Mouse (Mus musculus) brain, adult 2 months (tissue): ENCODE results near the gene Atpaf1.

Source experiments
- DNase-seq: peaks from one replicate; pipeline ENCODE4 v3.0.0; 2011; ENCODE audit warnings: low read depth, low spot score

Atpaf1 gene

DNA sequence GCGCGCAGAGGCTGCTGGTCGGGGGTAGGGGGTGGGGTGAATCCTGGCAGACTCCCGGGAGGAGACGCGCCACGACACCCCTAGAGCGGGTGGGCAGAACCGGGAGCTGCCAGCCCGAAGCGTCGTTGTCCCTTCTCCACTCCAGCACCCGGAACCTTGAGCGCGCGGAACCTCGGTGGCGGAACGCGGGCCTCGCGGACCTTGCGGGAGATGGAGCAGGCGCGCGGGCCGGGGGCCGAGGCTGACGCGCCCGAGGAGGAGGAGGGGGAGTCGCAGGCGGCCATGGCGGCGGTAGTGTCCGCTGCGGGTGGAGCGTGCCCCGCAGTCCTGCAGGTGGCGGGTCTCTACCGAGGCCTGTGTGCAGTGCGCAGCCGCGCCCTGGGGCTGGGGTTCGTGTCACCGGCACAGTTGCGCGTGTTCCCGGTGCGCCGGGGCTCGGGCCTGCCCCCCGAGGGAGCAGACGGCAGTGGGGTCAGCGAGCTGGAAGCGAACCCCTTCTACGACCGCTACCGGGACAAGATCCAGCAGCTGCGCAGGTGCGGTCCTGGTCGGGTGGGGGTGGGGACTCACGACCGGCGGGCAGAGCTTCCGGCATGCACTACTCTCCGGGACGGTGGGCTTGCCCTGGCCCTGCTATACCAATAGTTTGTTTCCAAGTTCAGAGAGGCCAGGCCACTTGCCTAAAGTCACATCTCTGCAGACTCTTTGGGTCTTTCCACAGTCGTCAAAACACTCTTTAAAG is at the start of gene Atpaf1:
Gene Atpaf1, plus strand, starts transcription at position 44 of the 742 bp plus-strand sequence.
- DNase-seq, result peak; percentile 93

DNA sequence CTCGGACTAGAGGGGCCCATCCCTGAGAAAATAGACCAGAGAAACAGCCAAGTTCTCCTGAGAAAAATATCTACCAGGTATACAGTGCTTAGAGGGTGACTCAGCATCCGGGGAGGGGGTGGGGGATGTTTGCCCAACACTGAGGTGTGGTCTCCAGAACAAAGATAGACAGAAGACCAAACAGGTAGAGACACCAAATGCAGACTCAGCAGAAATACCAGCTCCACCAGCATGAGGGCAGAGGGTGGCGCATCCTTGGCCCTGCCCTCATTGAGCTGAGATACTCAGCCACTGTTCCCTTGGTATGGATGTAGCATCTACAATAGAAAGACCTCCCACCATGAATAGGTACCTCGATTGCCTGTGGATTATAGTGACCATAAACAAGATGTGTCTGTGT is 49.7 kb upstream of the Atpaf1 start:
- DNase-seq, result no peak

DNA sequence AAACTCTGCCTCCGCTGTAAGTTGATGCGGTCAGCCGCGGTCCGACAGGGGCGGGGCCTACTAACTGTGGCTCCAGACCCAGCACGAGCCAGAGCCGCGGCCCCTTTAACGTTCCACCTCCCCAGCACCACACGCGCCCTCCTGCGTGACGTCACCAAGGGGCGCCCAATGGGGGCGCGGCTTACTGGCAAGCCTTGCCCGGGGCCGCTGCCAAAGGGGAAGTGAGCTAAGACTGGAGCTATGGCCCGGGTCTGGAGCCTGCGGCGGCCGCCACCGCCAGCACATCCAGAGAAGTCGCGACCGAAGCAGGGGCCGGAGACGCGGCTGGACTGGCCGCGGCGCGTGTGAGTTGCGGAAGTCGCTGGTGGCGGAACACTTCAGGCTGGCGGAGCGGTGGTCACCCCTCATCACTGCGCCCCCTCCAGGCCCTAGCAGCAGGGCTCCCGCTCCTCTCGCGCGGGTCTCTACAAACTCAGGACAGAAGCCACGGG is 47.0 kb upstream of the Atpaf1 start, which contains the start of gene Efcab14:
Gene Efcab14, plus strand, starts transcription at position 194 of the 491 bp plus-strand sequence.
- DNase-seq, result peak; percentile 98

DNA sequence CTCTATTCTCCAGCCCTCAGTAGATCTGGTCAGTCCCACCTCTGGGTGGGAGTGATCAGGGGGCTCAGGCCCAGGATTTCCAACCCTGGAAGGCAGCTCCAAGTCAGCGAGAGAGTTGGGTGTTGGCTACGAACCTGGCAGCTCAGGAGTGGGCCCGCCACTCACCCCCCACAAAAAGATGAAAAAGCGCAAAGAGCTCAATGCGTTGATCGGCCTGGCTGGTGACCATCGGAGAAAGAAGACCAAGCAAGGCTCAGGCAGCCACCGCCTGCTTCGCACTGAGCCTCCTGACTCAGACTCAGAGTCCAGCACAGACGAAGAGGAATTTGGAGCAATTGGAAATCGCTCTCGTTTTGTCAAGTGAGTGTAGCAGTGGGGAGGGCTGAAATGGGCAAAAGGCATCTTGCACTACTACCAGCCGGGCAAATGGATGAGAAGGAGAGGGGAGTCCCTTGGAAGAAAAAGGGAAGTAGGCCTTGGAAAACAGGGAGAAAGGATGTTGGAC is 46.1 kb upstream of the Atpaf1 start:
- DNase-seq, result no peak

DNA sequence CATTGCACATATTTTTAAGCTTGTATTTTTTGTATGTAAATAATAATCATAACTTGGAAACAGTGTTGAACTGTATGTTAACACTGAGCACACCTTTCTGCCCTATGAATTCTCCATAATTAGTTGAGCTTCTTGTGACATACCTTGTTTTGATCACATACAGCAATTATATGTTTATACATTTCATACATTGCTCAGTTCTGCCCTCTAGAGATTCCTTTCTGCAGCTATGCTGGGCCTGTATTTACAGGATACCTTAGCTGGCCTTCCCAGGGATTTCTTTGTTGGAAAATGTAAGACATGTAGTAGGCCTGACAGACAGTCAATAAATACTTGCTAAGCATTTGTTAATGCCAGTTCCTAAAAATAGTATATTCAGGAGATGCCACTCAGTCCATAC is 42.0 kb upstream of the Atpaf1 start:
- no peak for DNase-seq

DNA sequence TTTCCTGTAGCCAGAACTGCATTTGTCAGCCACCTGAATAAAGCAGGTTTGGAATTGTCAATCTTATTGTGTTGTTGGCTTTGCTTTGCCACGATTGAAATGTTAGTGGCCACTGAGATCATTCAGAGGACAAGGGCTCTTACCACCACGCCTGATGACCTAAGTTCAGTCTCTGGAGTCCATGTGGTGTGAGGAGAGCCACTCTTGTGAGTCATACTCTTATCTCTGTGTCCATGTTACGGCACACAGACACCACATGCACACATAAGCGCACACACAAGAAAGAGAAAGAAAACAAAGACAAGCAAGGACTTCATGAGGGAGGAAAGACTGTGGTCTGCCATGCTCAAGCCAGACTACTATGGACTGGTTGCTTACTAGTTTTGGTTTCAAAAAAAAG is 41.5 kb upstream of the Atpaf1 start:
- DNase-seq, result no peak

DNA sequence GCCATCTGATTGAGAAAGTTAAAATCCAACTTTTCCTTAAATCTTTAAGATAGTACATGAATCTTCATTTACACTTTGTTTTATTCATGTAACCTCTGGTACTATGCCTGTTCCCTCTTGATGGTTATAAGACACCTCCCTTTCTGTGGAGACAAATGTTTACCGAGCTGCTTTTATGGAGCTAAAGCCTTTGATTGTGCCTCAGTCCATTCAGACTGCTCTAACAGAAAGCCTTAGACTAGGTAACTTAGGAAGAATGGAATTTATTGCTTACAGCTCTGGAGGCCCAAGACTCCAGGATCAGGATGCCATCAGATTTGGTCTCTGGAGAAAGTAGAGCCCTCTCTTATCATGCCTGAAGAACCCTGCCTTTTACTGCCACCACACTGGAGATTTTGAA is 36.4 kb upstream of the Atpaf1 start:
- DNase-seq, result no peak

DNA sequence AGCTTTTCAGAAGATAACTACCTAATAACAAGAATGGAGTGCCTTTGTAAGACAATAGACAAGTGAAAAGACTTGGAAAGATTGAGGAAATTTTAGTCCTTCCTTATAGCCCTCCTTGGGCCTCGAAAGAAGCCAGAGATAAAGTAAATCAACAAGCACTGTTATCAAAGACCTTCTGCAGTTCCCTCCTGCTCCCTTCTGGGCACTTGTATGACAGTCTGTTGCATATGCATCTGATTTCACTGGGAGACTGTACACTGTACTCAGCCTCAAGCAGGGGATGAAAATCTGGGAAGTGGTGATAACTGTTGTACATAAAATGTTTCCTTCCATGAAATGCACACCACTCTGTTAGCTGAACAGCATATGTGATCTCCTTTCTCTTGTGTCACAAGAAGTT is 35.3 kb upstream of the Atpaf1 start:
- no peak for DNase-seq

DNA sequence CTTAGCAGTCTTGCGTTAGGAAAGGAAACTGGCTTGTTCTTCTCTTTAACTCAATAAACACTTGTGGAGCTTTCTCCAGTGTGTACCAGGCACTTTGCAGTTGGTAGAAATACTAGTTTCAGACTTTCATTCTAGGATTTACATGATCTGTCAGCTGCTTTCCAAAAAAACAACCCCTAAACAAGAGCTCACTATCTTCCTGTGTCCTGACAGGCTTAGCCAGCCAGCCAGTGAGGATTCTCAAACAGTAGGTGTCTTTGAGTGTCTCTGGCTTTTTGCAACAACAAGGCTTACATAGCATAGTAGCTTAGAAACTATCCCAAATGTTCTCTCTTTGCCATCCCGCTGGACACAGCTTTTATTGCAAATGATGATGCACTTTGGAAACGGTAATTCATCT is 30.5 kb upstream of the Atpaf1 start:
- DNase-seq, result peak; percentile 77

DNA sequence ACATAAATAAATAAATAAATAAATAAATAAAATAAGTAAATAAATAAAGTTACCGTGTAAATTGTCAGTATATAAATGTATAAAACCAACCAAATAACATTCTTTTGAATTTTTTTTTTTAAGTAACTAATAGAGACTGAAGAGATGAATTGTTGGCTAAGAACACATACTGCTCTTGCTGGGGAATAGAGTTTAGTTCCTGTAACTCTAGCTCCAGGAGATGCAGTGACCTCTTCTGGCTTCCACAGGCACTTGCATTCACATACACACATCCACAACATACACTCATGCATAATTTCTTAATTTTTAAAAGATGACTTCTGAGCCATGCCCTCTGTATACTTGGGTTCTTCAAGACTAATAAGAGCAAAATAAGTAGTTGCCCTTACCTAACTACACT is 29.8 kb upstream of the Atpaf1 start:
- DNase-seq, result peak; percentile 25

DNA sequence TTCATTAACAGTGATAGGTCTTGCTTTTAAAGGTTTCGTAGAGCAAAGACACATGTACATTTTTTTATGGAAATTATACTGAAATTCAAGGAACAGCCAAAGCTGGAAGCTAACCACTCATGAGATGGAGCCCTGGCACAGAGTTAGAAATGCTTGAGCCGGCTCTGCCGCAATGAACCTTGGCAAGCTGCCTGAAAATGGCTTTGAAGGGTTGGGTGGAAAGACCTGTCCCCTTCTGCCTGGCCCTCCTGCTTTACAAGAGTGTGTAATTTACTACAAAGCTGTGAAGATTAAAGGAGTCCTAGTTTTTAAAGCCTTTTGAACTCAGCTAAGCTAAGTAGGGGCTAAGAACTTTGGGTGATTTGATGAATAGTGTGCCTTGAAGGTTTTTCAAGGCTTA is 23.4 kb upstream of the Atpaf1 start:
- peak; percentile 45 for DNase-seq

DNA sequence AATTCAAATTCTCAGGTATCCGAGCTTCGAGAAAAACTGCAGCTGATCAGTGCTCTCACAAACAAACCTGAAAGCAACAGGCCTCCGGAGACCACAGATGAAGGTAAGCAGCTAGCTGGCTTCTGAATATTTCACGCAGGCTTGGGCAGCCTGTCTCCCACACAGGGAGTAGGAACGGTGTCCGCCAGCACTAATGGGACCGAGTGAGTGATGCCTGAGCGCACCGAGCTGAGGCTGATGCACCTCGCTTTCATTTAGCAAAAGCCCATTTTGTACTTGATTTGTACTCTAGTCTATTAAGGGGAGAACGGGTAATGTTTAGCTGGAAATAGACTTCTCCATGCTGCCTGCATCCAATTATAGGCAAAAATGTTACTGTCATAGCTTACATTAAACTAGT is 20.0 kb upstream of the Atpaf1 start:
- no peak for DNase-seq

DNA sequence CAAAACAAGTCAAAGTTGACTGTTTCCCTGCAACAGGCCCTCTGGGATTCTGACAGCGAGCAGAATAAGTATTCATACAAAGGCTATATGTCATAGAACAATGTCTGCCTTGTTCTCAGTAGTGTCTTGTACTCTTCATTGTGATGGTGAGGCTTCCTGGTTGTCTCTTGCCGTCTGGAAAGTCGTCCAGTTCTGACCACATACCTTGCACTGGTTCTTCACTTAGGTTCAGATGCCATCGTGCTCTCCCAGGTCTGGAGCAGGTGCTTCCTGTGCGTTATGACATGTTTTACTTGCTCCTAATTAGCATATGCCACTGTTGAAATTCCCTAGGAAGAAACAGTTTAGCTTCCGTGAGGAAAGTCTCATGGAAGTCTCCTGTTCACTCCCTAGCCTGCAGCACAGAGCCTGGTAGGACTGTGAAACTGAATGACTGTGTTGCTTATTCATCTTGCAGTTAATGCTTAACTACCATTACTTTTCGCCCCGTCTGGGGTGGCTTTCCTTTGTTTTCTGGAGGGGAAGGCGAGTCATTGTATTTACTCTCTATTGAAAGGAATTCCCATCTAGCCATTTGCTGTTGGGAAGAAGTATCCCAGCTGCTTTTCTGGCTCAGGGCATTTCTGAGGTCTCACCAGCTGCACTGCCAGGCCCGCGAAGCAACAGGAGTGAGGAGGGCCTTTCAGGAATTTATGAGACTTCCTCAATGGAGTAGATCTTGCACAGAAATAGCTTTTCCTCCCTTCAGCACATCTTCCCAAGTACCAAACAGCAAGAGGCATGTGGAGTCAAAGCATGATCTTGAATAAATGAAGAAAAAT is 16.8 kb upstream of the Atpaf1 start:
- no peak for DNase-seq

DNA sequence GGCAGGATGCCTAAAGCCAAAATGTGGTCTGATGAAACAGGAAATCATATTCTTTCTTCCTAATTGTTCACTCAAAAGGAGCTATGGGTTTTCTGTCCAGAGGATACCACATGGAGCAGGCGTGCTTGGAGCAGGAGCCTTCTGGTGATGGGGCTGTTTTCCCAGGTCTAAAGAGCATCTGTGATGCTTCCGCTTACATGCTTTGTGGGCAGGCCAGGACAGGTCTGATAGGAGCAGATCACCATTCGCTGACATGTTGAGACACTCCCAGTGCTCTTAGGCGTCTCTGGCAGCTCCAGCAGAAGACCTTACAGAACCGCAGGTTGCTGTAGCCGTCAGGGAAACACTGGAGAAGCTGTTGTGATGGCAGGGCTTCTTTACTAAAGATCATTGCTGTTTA is 9.6 kb upstream of the Atpaf1 start:
- DNase-seq, result no peak

DNA sequence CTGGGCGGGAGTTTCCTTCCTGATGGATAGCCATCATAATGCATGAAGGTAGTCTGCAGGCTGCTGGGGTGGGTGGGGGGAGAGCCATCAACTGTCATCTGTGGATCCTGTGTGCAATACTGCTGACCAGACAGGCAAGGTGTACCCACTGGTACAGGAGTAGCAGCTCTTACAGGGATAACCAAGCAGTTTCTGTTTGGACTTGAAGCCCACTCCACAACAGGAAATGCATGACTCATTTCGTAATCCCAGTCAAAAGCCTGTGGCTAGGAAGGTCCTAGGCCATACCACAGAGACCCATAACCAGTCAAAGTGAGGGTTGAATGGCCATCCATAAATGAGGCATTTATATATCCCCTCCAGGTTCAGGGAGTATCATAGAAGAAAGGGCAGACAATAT is 7.0 kb upstream of the Atpaf1 start:
- no peak for DNase-seq

DNA sequence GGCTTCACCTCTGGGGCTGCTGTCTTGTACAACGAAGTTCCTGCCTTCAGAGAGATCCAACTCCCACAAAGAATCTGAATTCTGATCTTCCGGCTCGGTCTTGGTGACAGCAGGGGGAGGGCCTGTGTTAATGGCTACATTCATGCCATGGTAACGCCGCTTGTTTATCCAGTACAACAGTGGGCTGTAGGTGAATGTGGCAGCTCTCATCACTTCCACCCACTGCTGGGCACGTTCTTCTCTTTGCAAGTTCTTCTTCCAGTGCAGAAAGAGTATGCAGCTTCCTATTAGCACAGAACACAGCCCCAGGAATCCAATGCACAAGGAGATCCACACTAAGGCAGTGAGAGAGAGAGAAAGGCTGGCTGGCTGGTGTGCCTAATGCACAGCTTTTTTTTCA is 4.3 kb upstream of the Atpaf1 start:
- peak; percentile 54 for DNase-seq

DNA sequence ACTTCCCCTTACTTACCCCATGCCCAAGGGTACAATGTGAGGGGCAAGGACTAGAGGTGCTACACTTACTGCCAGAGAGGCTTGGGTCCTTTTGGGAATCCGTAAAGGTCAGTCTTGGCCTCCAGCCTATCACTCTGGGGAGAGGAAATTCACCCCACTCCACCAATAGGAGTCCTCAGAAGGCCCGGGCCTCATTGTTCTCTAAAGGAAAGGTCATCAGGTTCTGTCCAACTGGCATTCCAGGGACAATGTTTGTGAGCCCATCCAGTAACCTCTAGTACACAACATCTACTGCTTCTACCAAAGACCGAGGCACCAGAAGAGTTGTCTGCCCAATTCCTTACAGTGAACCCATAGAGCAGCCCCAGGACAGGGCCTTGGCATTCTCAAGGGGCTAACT is 3.7 kb upstream of the Atpaf1 start, which contains the start of gene Tex38:
Gene Tex38, minus strand, starts transcription at position 101 of the 400 bp plus-strand sequence.
- DNase-seq, result no peak

DNA sequence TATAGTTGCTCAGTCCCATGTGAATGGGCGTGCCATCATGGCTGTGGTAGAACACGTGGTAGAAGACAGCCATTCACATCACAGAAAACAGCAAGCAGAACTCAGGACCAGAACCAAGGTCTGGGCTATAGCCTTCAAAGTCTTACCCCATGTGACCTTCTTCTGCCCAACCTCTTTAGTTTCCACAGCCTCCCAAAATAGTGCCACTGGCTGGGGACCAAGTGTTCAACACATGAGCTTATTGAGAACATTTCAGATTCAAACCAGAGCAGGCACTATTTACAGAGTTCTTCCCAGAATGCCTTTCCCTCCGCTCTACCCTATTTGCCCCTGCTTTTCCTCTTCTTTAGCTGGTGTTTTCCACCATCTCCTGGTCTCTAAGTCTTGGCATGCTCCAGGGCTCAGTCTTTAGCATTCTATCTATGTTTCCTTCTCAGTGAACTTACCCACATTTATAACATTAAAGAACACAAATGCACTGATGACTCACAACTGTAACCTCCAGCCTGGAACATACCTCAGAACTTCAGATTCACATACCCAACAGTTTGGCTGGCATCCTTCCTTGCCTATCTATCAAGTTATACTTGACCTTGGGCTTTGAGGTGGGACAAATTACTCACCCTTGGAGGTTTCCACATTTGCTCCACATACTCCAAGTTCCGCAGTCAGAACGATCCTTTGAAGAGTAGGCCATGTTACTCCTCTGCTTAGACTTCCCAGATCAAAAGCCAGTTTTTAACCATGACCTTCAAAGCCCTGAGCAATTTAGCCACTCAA is 2.4 kb upstream of the Atpaf1 start:
- DNase-seq, result peak; percentile 6

DNA sequence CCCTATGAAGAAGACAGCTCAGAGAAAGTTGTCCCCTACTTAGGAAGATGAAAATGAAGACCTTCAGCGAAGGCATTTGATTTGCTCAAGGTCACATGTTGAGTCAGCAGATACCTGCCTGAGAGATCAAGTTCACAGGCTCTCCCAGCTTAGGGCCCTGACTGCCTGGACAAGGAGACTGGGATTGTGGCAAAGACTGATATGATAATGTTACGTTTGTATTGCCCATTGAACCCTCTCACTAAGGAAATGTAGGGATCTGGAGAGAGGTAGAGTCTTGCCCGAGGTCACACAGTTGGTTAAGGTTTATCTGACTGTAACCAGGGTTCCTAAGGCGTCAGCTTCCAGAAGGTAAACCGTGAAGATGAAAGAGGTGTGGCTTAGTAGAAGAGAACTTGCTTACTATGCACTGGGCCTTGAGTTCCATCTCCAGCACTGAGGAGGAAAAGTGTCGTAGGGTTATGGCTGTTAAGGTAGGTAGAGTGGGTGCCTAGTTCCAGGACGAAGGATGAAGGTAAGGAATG is 961 bp downstream of the Atpaf1 start:
- peak; percentile 34 for DNase-seq

DNA sequence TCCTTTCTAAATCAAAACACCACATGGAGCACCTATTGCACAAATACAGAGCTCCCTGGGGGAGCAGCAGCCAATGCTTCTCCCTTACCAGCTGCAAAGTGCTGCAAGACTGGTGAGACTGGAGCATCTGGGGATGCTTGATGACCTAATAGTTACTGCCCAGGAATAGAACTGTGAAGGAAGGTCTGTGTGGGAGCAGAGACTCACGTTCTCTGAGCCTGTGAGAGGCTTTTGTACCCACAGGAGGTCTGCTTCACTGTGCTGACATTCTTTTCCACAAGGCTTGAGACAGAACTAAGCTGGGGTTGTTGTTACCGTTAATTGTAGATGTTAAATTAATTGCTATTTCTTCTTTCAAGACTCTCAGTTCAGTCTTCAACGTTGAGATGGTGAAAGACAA is 6.3 kb downstream of the Atpaf1 start:
- peak; percentile 89 for DNase-seq

DNA sequence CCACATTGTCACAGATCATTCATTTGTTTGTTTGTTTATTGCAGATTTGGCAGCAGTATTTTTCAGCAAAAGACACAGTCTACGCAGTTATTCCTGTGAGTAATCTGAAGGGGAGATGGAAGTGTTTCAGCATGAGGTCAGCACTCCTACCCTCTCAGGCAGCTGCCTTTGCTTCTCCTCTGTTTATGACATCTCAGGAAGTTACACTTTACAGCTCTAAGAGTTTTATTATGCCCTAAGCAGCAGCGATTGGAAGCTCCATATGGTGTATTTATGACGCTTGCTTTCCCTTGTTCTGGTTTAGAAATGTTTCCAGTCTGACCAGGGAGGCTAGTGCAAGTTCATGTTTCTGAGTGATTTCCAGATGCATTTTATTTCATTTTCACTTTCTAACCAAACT is 10.7 kb downstream of the Atpaf1 start:
- DNase-seq, result peak; percentile 3

DNA sequence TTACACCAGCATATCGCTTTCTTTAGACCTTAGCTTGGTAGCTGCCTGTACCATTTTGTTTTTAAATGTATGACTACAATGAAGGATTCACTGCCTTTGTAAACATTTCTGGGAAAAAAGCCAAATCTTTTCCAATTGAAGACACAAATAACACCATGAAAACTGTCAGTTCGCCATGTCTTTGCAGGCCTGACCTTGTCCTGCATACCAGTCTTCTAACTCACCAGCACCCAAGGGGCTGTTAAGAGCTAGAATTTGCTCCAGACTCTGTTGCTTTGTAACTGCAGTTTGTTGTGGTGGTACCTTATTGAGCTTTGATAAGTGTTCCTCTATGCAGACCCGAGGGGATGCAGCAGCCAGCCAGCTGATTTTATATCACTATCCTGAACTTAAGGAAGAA is 15.4 kb downstream of the Atpaf1 start:
- no peak for DNase-seq
